Mouse (Mus musculus) liver, postnatal 0 days (tissue): ENCODE data around the gene Arid3b.

Source experiments
- CTCF ChIP-seq: sonication (generic); IDR thresholded peaks from 2 replicates; pipeline ENCODE4 v1.5.1; 2016; ENCODE audit warnings: antibody characterized with exemption, low read depth
- EP300 ChIP-seq: IDR thresholded peaks from 2 replicates; pipeline ENCODE4 v1.6.1; 2016; ENCODE audit warnings: antibody characterized with exemption, low read depth, mild to moderate bottlenecking

DNA sequence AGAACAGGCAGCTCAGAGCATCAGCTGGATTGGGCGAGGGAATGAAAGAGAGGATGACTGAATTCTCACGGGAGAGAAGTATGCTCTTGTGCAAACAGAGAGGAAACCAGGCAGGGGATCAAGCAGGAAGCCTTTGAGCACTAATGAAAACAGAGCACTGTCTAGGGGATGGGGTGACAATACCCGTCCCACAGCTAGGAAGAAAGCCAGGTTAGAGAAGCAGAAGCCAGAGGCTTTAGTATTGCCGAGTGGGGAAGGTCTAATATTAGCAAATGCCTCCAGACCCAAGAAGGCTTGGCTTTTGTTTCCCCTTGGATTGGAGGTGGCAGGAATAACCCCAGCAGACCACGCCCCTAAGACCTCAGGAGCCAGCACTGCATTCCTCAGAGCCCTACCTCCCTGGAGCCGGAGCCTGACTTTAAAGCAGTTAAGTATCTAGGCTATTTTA is 19.3 kb downstream of the Arid3b start:
- TF ChIP-seq CTCF: no peak
- no peak for TF ChIP-seq EP300
